Mouse (Mus musculus) embryonic stem cell, embryonic (primary cell): ENCODE results near the gene Foxk1.

Experiments
- CTCF ChIA-PET, 4 experiments: fragments of 300-600 bp in 2 of 4; fragments of 350-600 bp in 2 of 4; sonication (Branson Sonifier 250); formaldehyde crosslinking; loops; one replicate each; lab custom pipeline; 2022; ENCODE audit warnings: inconsistent platforms in 2 of 4; lab: Charles Lee
- POLR2A ChIA-PET, 4 experiments: fragments of 300-600 bp in 2 of 4; fragments of 350-600 bp in 2 of 4; sonication (Branson Sonifier 250); formaldehyde crosslinking; loops; one replicate each; lab custom pipeline; 2022; ENCODE audit warnings: antibody characterized with exemption in 4 of 4, inconsistent platforms in 1 of 4; lab: Charles Lee

Gene Foxk1

GRCm38 (mm10) chr5:142423701-142424100, 22.4 kb downstream of the Foxk1 start:
- ChIA-PET CTCF (interaction anchor here in 1 of 4 experiments (1.4 kb wide), 1 partner anchor 17 kb away, joined by 5 read pairs; no protein-coding TSS in a partner anchor), POLR2A (interaction anchor here (0.6 to 9.1 kb wide), 13 partner anchors 8 to 178 kb away, joined by 3 to 193 read pairs (median 5); partner anchors contain the start of gene Ap5z1 (in 1 of the 4))

GRCm38 (mm10) chr5:142424627-142425349, 23.5 kb downstream of the Foxk1 start:
- CTCF ChIA-PET = interaction anchor here in 1 of 4 experiments (0.8 to 1.4 kb wide), 3 partner anchors 16 to 213 kb away, joined by 3 to 5 read pairs (median 3); no protein-coding TSS in a partner anchor
- POLR2A ChIA-PET = interaction anchor here (0.6 to 9.1 kb wide), 15 partner anchors 9 to 481 kb away, joined by 3 to 193 read pairs (median 4); partner anchors contain the start of gene Foxk1 (in 1 of the 4)

GRCm38 (mm10) chr5:142426476-142426875, 25.2 kb downstream of the Foxk1 start:
- ChIA-PET POLR2A (interaction anchor here in 2 of 4 experiments (0.8 to 9.1 kb wide), 6 partner anchors 13 to 206 kb away, joined by 3 to 193 read pairs (median 6); partner anchors contain the start of gene Foxk1 (in 1 of the 2)), CTCF (interaction anchor here in 1 of 4 experiments (0.6 kb wide), 1 partner anchor 25 kb away, joined by 3 read pairs; no protein-coding TSS in a partner anchor)

GRCm38 (mm10) chr5:142427876-142428275, 26.6 kb downstream of the Foxk1 start:
- ChIA-PET CTCF (interaction anchor here (0.6 to 1.4 kb wide), 8 partner anchors 11 to 428 kb away, joined by 3 to 8 read pairs (median 3); no protein-coding TSS in a partner anchor), POLR2A (interaction anchor here in 3 of 4 experiments (0.6 to 9.1 kb wide), 34 partner anchors 9 to 393 kb away, joined by 3 to 193 read pairs (median 4); partner anchors contain the start of genes Foxk1 (in 2 of the 3) and Ap5z1 (in 1 of the 3))

GRCm38 (mm10) chr5:142428691-142429090, 27.4 kb downstream of the Foxk1 start:
- CTCF ChIA-PET = interaction anchor here in 3 of 4 experiments (1.0 to 1.4 kb wide), 5 partner anchors 11 to 22 kb away, joined by 3 to 8 read pairs (median 3); no protein-coding TSS in a partner anchor
- POLR2A ChIA-PET = interaction anchor here in 3 of 4 experiments (0.6 to 9.1 kb wide), 29 partner anchors 8 to 461 kb away, joined by 3 to 193 read pairs (median 5); partner anchors contain the start of genes Foxk1 (in 2 of the 3) and Ap5z1 (in 1 of the 3)

- CTCF ChIA-PET = interaction anchor here (0.6 to 1.5 kb wide), 7 partner anchors 9 to 923 kb away, joined by 3 to 4 read pairs (median 3); no protein-coding TSS in a partner anchor
- POLR2A ChIA-PET = interaction anchor here (0.6 to 9.1 kb wide), 10 partner anchors 8 to 1616 kb away, joined by 3 to 193 read pairs (median 4); partner anchors contain the start of gene Foxk1 (in 1 of the 4)
These were observed 29.7 kb downstream of the Foxk1 start for GRCm38 (mm10) chr5:142431029-142431428.

GRCm38 (mm10) chr5:142431811-142432434, 30.6 kb downstream of the Foxk1 start:
- ChIA-PET POLR2A (interaction anchor here (0.5 to 9.1 kb wide), 15 partner anchors 7 to 1617 kb away, joined by 3 to 193 read pairs (median 4); partner anchors contain the start of gene Foxk1 (in 1 of the 4)), CTCF (interaction anchor here (0.5 to 1.5 kb wide), 9 partner anchors 8 to 922 kb away, joined by 3 to 6 read pairs (median 4); no protein-coding TSS in a partner anchor)

- ChIA-PET POLR2A (interaction anchor here in 3 of 4 experiments (1.0 to 9.1 kb wide), 8 partner anchors 6 to 31 kb away, joined by 3 to 193 read pairs (median 7); partner anchors contain the start of gene Foxk1 (in 1 of the 3)), CTCF (interaction anchor here in 2 of 4 experiments (1.0 to 1.7 kb wide), 4 partner anchors 15 to 70 kb away, joined by 3 to 5 read pairs (median 4); no protein-coding TSS in a partner anchor)
These were observed 31.4 kb downstream of the Foxk1 start for GRCm38 (mm10) chr5:142432695-142433094.

GRCm38 (mm10) chr5:142434052-142434451, 32.8 kb downstream of the Foxk1 start:
- POLR2A ChIA-PET = interaction anchor here in 2 of 4 experiments (0.8 to 1.3 kb wide), 2 partner anchors 9 to 34 kb away, joined by 3 to 4 read pairs; no protein-coding TSS in a partner anchor
- CTCF ChIA-PET = interaction anchor here in 2 of 4 experiments (1.0 to 1.7 kb wide), 2 partner anchors 14 kb away, joined by 4 to 5 read pairs; no protein-coding TSS in a partner anchor

GRCm38 (mm10) chr5:142435736-142436135, 34.4 kb downstream of the Foxk1 start:
- POLR2A ChIA-PET = interaction anchor here in 3 of 4 experiments (0.6 to 7.7 kb wide), 4 partner anchors 7 to 201 kb away, joined by 3 to 193 read pairs (median 3); no protein-coding TSS in a partner anchor
- CTCF ChIA-PET = interaction anchor here in 2 of 4 experiments (0.6 to 1.1 kb wide), 2 partner anchors 9 to 582 kb away, joined by 3 to 5 read pairs; no protein-coding TSS in a partner anchor

- CTCF ChIA-PET = interaction anchor here in 1 of 4 experiments (0.5 kb wide), 1 partner anchor 421 kb away, joined by 3 read pairs; no protein-coding TSS in a partner anchor
- POLR2A ChIA-PET = interaction anchor here in 3 of 4 experiments (0.6 to 7.7 kb wide), 11 partner anchors 9 to 68 kb away, joined by 3 to 193 read pairs (median 4); partner anchors contain the start of genes Ap5z1 (in 2 of the 3) and Foxk1 (in 1 of the 3)
These were observed 37.2 kb downstream of the Foxk1 start for GRCm38 (mm10) chr5:142438380-142438938.

- ChIA-PET POLR2A (interaction anchor here (0.8 to 7.7 kb wide), 49 partner anchors 8 to 1612 kb away, joined by 3 to 193 read pairs (median 7); partner anchors contain the start of genes Foxk1 (in 3 of the 4), Ap5z1 (in 2 of the 4), Radil (in 2 of the 4) and Actb (in 1 of the 4)), CTCF (interaction anchor here (0.6 to 1.8 kb wide), 15 partner anchors 9 to 248 kb away, joined by 3 to 19 read pairs (median 3); partner anchors contain the start of gene Radil (in 1 of the 4))
These were observed 38.7 kb downstream of the Foxk1 start for GRCm38 (mm10) chr5:142439911-142440432.

- CTCF ChIA-PET = interaction anchor here (0.5 to 1.8 kb wide), 31 partner anchors 9 to 261 kb away, joined by 3 to 19 read pairs (median 3); partner anchors contain the start of genes Ap5z1 (in 1 of the 4), Foxk1 (in 1 of the 4) and Radil (in 1 of the 4)
- POLR2A ChIA-PET = interaction anchor here (0.5 to 7.7 kb wide), 66 partner anchors 9 to 1736 kb away, joined by 3 to 193 read pairs (median 5); partner anchors contain the start of genes Ap5z1 (in 3 of the 4), Foxk1 (in 3 of the 4), Radil (in 2 of the 4) and Actb (in 1 of the 4)
These were observed 39.3 kb downstream of the Foxk1 start for GRCm38 (mm10) chr5:142440451-142441147.

- POLR2A ChIA-PET = interaction anchor here (0.5 to 7.7 kb wide), 57 partner anchors 8 to 1736 kb away, joined by 3 to 193 read pairs (median 6); partner anchors contain the start of genes Ap5z1 (in 3 of the 4), Foxk1 (in 3 of the 4), Radil (in 2 of the 4) and Actb (in 1 of the 4)
- CTCF ChIA-PET = interaction anchor here (0.5 to 1.8 kb wide), 16 partner anchors 9 to 109 kb away, joined by 3 to 19 read pairs (median 4); partner anchors contain the start of genes Ap5z1 (in 1 of the 4) and Radil (in 1 of the 4)
These were observed 40.2 kb downstream of the Foxk1 start for GRCm38 (mm10) chr5:142441332-142442044.
